Mouse (Mus musculus) embryonic facial prominence, embryonic 13.5 days (tissue): ENCODE results near the gene Ralgapa2. TPM values are rescaled to one million over a fixed set of nuclear protein-coding genes. Genes with fewer than 3 reads are reported as not detected.

Experiments
- ATAC-seq: fragments of 200-750 bp; cut with Nextera tagmentation; 2 replicates; pipeline ENCODE4 v1.8.0; 2017; ENCODE audit warnings: low read depth; ENCODE audit not compliant: insufficient number of reproducible peaks, insufficient read depth, low FRiP score, low TSS enrichment
- H3K27ac ChIP-seq: fragments of 300-500 bp; sonication (generic); 2 replicates; pipeline ENCODE4 v1.5.1; 2015; ENCODE audit warnings: moderate library complexity, mild to moderate bottlenecking, inconsistent platforms
- H3K27me3 ChIP-seq: fragments of 300-500 bp; sonication (generic); 2 replicates; pipeline ENCODE4 v1.6.1; 2015; ENCODE audit warnings: mild to moderate bottlenecking, inconsistent platforms
- H3K36me3 ChIP-seq: fragments of 300-500 bp; sonication (generic); 2 replicates; pipeline ENCODE4 v1.6.1; 2015; ENCODE audit warnings: mild to moderate bottlenecking, inconsistent platforms
- H3K4me1 ChIP-seq: fragments of 300-500 bp; sonication (generic); 2 replicates; pipeline ENCODE4 v1.6.1; 2015; ENCODE audit warnings: inconsistent platforms
- H3K4me2 ChIP-seq: fragments of 300-500 bp; sonication (generic); 2 replicates; pipeline ENCODE4 v1.6.1; 2015; ENCODE audit warnings: moderate library complexity, mild to moderate bottlenecking, inconsistent platforms
- H3K4me3 ChIP-seq: fragments of 300-500 bp; sonication (generic); 2 replicates; pipeline ENCODE4 v1.5.1; 2015; ENCODE audit warnings: mild to moderate bottlenecking, inconsistent platforms
- H3K9ac ChIP-seq: fragments of 300-500 bp; sonication (generic); 2 replicates; pipeline ENCODE4 v1.6.1; 2015; ENCODE audit warnings: mild to moderate bottlenecking, inconsistent platforms
- H3K9me3 ChIP-seq: fragments of 300-500 bp; sonication (generic); 2 replicates; pipeline ENCODE4 v1.6.1; 2016; ENCODE audit warnings: inconsistent platforms
- WGBS: fragments of 180-500 bp; shearing (Covaris S2); methylation state at CpG from one replicate; pipeline ENCODE4 v1.1.7; 2015; ENCODE audit warnings: mixed read lengths; 5-methylcytosine and 5-hydroxymethylcytosine counted together
- polyA plus RNA-seq: library from polyadenylated mRNA; unstranded; fragments of >200 nt; fragmentation: Nextera tagmentation; extraction: Ambion mirVana; gene quantifications from 2 replicates; pipeline ENCODE4 v1.2.1, GENCODE M21; 2015

Ralgapa2 gene
- polyA plus RNA-seq, 1 experiment from 2014 or later, result 8.1 TPM

GRCm38 (mm10) chr2:146425235-146425634 is 86.9 kb downstream of the Ralgapa2 start:
- WGBS, result 90% methylated on average over 2 of the region's 2 CpGs
- Histone ChIP-seq H3K36me3 (peaks cover 3% of the 10 kb centered on the region; the same call in 1 of the 2 replicates), H3K4me3 (no peak overlapping the region), H3K27ac (no peak overlapping the region), H3K9ac (no peak overlapping the region), H3K4me2 (no peak overlapping the region), H3K27me3 (no peaks in the 10 kb centered on the region), H3K9me3 (no peaks in the 10 kb centered on the region), H3K4me1 (no peaks in the 10 kb centered on the region)
- no peak for ATAC-seq

- H3K4me1 ChIP-seq, result no peaks in the 10 kb centered on the region
- H3K4me3 ChIP-seq, result no peak overlapping the region
- peaks cover 3% of the 10 kb centered on the region; the same call in 1 of the 2 replicates for H3K36me3 ChIP-seq
- no peak for ATAC-seq
- 79% methylated on average over 4 of the region's 4 CpGs for WGBS
- H3K27ac ChIP-seq, result no peak overlapping the region
- no peak overlapping the region for H3K4me2 ChIP-seq
- H3K9me3 ChIP-seq, result no peaks in the 10 kb centered on the region
- no peaks in the 10 kb centered on the region for H3K27me3 ChIP-seq
- no peak overlapping the region for H3K9ac ChIP-seq
Observed at GRCm38 (mm10) chr2:146423710-146424301, 88.3 kb downstream of the Ralgapa2 start.

- Histone ChIP-seq H3K9me3 (no peaks in the 10 kb centered on the region), H3K4me3 (no peak overlapping the region), H3K4me1 (no peaks in the 10 kb centered on the region), H3K4me2 (no peak overlapping the region), H3K27ac (no peak overlapping the region), H3K27me3 (no peaks in the 10 kb centered on the region), H3K36me3 (peaks cover 3% of the 10 kb centered on the region; the same call in 1 of the 2 replicates), H3K9ac (no peak overlapping the region)
- ATAC-seq, result no peak
- WGBS, result 79% methylated on average over 5 of the region's 5 CpGs
Observed at GRCm38 (mm10) chr2:146423032-146423691, 89.0 kb downstream of the Ralgapa2 start.

- H3K4me2 ChIP-seq, result no peak overlapping the region
- H3K27ac ChIP-seq, result no peak overlapping the region
- H3K27me3 ChIP-seq, result no peaks in the 10 kb centered on the region
- H3K36me3 ChIP-seq, result no peaks in the 10 kb centered on the region
- ATAC-seq, result no peak
- H3K9me3 ChIP-seq, result no peaks in the 10 kb centered on the region
- H3K9ac ChIP-seq, result no peak overlapping the region
- 89% methylated on average over 2 of the region's 2 CpGs for WGBS
- no peak overlapping the region for H3K4me3 ChIP-seq
- H3K4me1 ChIP-seq, result peaks cover 4% of the 10 kb centered on the region
Observed at GRCm38 (mm10) chr2:146416283-146416682, 95.9 kb downstream of the Ralgapa2 start.

- Histone ChIP-seq H3K36me3 (no peaks in the 10 kb centered on the region), H3K9me3 (no peaks in the 10 kb centered on the region), H3K27ac (peak overlapping the region; percentile 39; the same call in 1 of the 2 replicates), H3K27me3 (no peaks in the 10 kb centered on the region), H3K4me3 (no peak overlapping the region), H3K9ac (no peak overlapping the region), H3K4me2 (no peak overlapping the region), H3K4me1 (peaks cover 4% of the 10 kb centered on the region)
- WGBS, result 35% methylated on average over 8 of the region's 8 CpGs
- ATAC-seq, result no peak
Observed at GRCm38 (mm10) chr2:146414484-146415291, 97.5 kb downstream of the Ralgapa2 start.

GRCm38 (mm10) chr2:146412733-146413132 is 99.4 kb downstream of the Ralgapa2 start:
- ATAC-seq, result no peak
- Histone ChIP-seq H3K4me2 (no peak overlapping the region), H3K9me3 (no peaks in the 10 kb centered on the region), H3K27ac (no peak overlapping the region), H3K36me3 (no peaks in the 10 kb centered on the region), H3K9ac (no peak overlapping the region), H3K4me1 (peaks cover 4% of the 10 kb centered on the region), H3K27me3 (no peaks in the 10 kb centered on the region), H3K4me3 (no peak overlapping the region)
- 44% methylated on average over 9 of the region's 9 CpGs for WGBS

- Histone ChIP-seq H3K4me1 (peaks cover 4% of the 10 kb centered on the region), H3K27me3 (no peaks in the 10 kb centered on the region), H3K4me3 (no peak overlapping the region), H3K4me2 (no peak overlapping the region), H3K27ac (no peak overlapping the region), H3K9ac (no peak overlapping the region), H3K36me3 (no peaks in the 10 kb centered on the region), H3K9me3 (no peaks in the 10 kb centered on the region)
- WGBS, result 72% methylated on average over 5 of the region's 5 CpGs
- ATAC-seq, result no peak
Observed at GRCm38 (mm10) chr2:146411904-146412303, 100.2 kb downstream of the Ralgapa2 start.

- no peak for ATAC-seq
- no peaks in the 10 kb centered on the region for H3K4me1 ChIP-seq
- H3K27ac ChIP-seq, result no peak overlapping the region
- no peaks in the 10 kb centered on the region for H3K9me3 ChIP-seq
- peaks cover 4% of the 10 kb centered on the region; the same call in 1 of the 2 replicates for H3K36me3 ChIP-seq
- H3K4me2 ChIP-seq, result no peak overlapping the region
- WGBS, result 91% methylated on average over 4 of the region's 4 CpGs
- no peak overlapping the region for H3K4me3 ChIP-seq
- no peak overlapping the region for H3K9ac ChIP-seq
- H3K27me3 ChIP-seq, result no peaks in the 10 kb centered on the region
Observed at GRCm38 (mm10) chr2:146407078-146407477, 105.1 kb downstream of the Ralgapa2 start.

GRCm38 (mm10) chr2:146401588-146401987 is 110.6 kb downstream of the Ralgapa2 start:
- peaks cover 4% of the 10 kb centered on the region; the same call in 1 of the 2 replicates for H3K36me3 ChIP-seq
- ATAC-seq, result no peak
- no peak overlapping the region for H3K4me3 ChIP-seq
- no peak overlapping the region for H3K27ac ChIP-seq
- no peaks in the 10 kb centered on the region for H3K9me3 ChIP-seq
- no peak overlapping the region for H3K4me2 ChIP-seq
- no peaks in the 10 kb centered on the region for H3K27me3 ChIP-seq
- no peaks in the 10 kb centered on the region for H3K4me1 ChIP-seq
- no peak overlapping the region for H3K9ac ChIP-seq

- ATAC-seq, result no peak
- Histone ChIP-seq H3K27me3 (no peaks in the 10 kb centered on the region), H3K9ac (no peak overlapping the region), H3K9me3 (no peaks in the 10 kb centered on the region), H3K4me2 (no peak overlapping the region), H3K4me1 (no peaks in the 10 kb centered on the region), H3K27ac (no peak overlapping the region), H3K4me3 (no peak overlapping the region), H3K36me3 (peaks cover 4% of the 10 kb centered on the region; the same call in 1 of the 2 replicates)
- WGBS, result 50% methylated on average over 2 of the region's 2 CpGs
Observed at GRCm38 (mm10) chr2:146400738-146401137, 111.4 kb downstream of the Ralgapa2 start.

GRCm38 (mm10) chr2:146398211-146398865 is 113.8 kb downstream of the Ralgapa2 start:
- no peak for ATAC-seq
- Histone ChIP-seq H3K36me3 (no peaks in the 10 kb centered on the region), H3K4me1 (no peaks in the 10 kb centered on the region), H3K27me3 (no peaks in the 10 kb centered on the region), H3K9me3 (no peaks in the 10 kb centered on the region), H3K27ac (no peak overlapping the region), H3K4me3 (no peak overlapping the region), H3K4me2 (no peak overlapping the region), H3K9ac (no peak overlapping the region)
- 84% methylated on average over 6 of the region's 6 CpGs for WGBS
